11 mouse cellular contexts compared by ENCODE assay signal in the genomic region with DNA sequence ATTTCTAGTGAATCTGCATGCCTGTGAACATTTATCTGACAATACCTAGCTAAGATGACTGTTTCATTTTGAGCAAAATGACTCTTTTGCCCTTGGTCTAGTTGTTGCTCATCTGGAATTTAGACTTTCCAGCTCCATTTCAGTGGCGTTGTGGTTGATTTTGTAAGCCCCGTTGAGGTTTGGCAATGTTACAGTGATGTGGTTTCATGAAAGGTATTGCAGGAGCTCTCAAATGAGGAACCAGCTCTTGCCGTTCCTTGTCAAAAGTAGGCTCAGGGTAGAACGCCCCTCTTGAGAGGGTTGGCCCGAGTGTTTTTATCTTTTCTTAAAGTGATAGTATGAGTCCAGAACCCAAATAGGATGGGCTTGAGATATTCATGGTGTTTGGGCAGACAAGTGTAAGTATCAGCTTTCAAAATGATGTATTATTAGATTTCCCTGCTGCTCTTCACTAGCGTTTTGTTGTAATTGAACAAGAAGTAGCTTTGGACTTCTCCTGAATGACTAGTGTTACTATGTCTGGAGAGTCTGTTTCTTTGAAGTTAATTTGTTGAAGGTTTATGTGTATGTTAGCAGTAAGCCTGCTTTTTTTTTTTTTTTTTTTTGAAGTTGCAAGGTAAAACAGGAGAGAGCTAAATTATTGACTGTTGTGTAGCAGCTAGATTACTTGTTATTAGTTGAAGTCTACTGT.
DNase-seq lines count a peak whose midpoint lies in the region; ATAC-seq and TF ChIP-seq lines count a peak whose summit lies in the region.
"Had no signal": no experiment of that assay in that cellular context is flagged by ENCODE, and none has a peak within 500 bp of the region (broad histone marks: within the 10 kb centered on the region; RNA-seq: fewer than 3 reads in every experiment).

No protein-coding gene starts in this region.

- peaks cover 32% of the 10 kb centered on the region for H3K4me1 ChIP-seq in heart, embryonic 13.5 days
- H3K4me1 ChIP-seq in liver, embryonic 13.5 days (replicated peaks) = peaks cover 56% of the 10 kb centered on the region
- no peaks in the 10 kb centered on the region for H3K4me1 ChIP-seq in intestine, embryonic 16.5 days (ENCODE audit: control insufficient read depth, insufficient read depth, low read length)
- H3K4me1 ChIP-seq: embryonic facial prominence, embryonic 15.5 days had no signal

- intact Hi-C loops in heart, postnatal 14 days (cut with DNase I) = no loop called here

- no peak overlapping the region for H3K4me3 ChIP-seq in heart, embryonic 13.5 days
- H3K4me3 ChIP-seq in liver, embryonic 13.5 days (replicated peaks) = peak overlapping the region; percentile 33
- H3K4me3 ChIP-seq in intestine, embryonic 16.5 days (ENCODE audit: low read length) = no peak overlapping the region
- H3K4me3 ChIP-seq: embryonic facial prominence, embryonic 15.5 days; limb, embryonic 13.5 days had no signal

- peak overlapping the region; percentile 18 for H3K4me2 ChIP-seq in heart, embryonic 13.5 days
- H3K4me2 ChIP-seq in liver, embryonic 13.5 days = peak overlapping the region; percentile 66
- H3K4me2 ChIP-seq in intestine, embryonic 16.5 days (ENCODE audit: low read depth, low read length) = no peak overlapping the region
- H3K4me2 ChIP-seq: embryonic facial prominence, embryonic 15.5 days; limb, embryonic 13.5 days had no signal

- 42% methylated on average over 6 of the region's 6 CpGs for WGBS in heart, embryonic 13.5 days
- WGBS in liver, embryonic 13.5 days (ENCODE audit: insufficient replicate concordance) = 7% methylated on average over 6 of the region's 6 CpGs
- WGBS in intestine, embryonic 16.5 days = 64% methylated on average over 6 of the region's 6 CpGs

- POLR2A ChIA-PET in Patski (lab: Charles Lee) = interaction anchor here (0.6 to 1.1 kb wide), 4 partner anchors 14 to 294 kb away, joined by 4 to 13 read pairs (median 6); no protein-coding TSS in a partner anchor

- peaks cover 4% of the 10 kb centered on the region; the same call in 1 of the 2 replicates for H3K36me3 ChIP-seq in heart, embryonic 13.5 days
- 0 out of 2 replicates have a peak, but pooled peaks cover 1% of the 10 kb centered on the region for H3K36me3 ChIP-seq in liver, embryonic 13.5 days
- H3K36me3 ChIP-seq in intestine, embryonic 16.5 days (ENCODE audit: control insufficient read depth, insufficient read depth, low read length) = no peaks in the 10 kb centered on the region
- H3K36me3 ChIP-seq: embryonic facial prominence, embryonic 15.5 days; limb, embryonic 13.5 days had no signal

- CTCF ChIA-PET in Patski (lab: Charles Lee) = interaction anchor here (0.7 to 1.5 kb wide), 4 partner anchors 13 to 104 kb away, joined by 3 to 6 read pairs (median 4); no protein-coding TSS in a partner anchor

- no peak for TF ChIP-seq CTCF in Patski (IDR thresholded peaks at IDR 0.05)

- ATAC-seq in heart, embryonic 13.5 days (ENCODE audit: extremely low read depth, insufficient number of reproducible peaks, low FRiP score, low TSS enrichment) = no peak
- ATAC-seq in Patski = peak; percentile 76
- ATAC-seq in liver, embryonic 13.5 days (ENCODE audit: low read depth) = peak; percentile 72
- ATAC-seq in intestine, embryonic 16.5 days = no peak
- ATAC-seq: hindbrain, postnatal 0 days had no signal

- H3K27me3 ChIP-seq in heart, embryonic 13.5 days (replicated peaks) = no peaks in the 10 kb centered on the region
- no peaks in the 10 kb centered on the region for H3K27me3 ChIP-seq in Patski
- no peaks in the 10 kb centered on the region for H3K27me3 ChIP-seq in liver, embryonic 13.5 days
- H3K27me3 ChIP-seq in intestine, embryonic 16.5 days (replicated peaks; ENCODE audit: control insufficient read depth, insufficient read depth, low read length) = no peaks in the 10 kb centered on the region
- H3K27me3 ChIP-seq: embryonic facial prominence, embryonic 15.5 days; limb, embryonic 13.5 days had no signal

- DNase-seq in heart, postnatal 14 days = no peak
- peak; percentile 48 for DNase-seq in Patski (ENCODE audit: low read depth, low spot score)
- no peak for DNase-seq in liver, embryonic 13.5 days
- DNase-seq in natural killer cell, adult 2 months (ENCODE audit: low spot score in 2 of 2) = peak; percentile 50 to 70
- no peak for DNase-seq in kidney, postnatal 36 days
- DNase-seq in cerebellum, postnatal 10 days = no peak

- no peaks in the 10 kb centered on the region for H3K9me3 ChIP-seq in heart, embryonic 13.5 days
- H3K9me3 ChIP-seq in liver, embryonic 13.5 days (replicated peaks) = no peaks in the 10 kb centered on the region
- H3K9me3 ChIP-seq in intestine, embryonic 16.5 days (ENCODE audit: control insufficient read depth, low read length) = no peaks in the 10 kb centered on the region
- H3K9me3 ChIP-seq: embryonic facial prominence, embryonic 15.5 days; limb, embryonic 13.5 days had no signal

- H3K27ac ChIP-seq in heart, embryonic 13.5 days (replicated peaks) = 0 out of 2 replicates have a peak overlapping the region, but pooled peaks have one; percentile 40
- H3K27ac ChIP-seq in liver, embryonic 13.5 days = peak overlapping the region; percentile 84
- no peak overlapping the region for H3K27ac ChIP-seq in intestine, embryonic 16.5 days (ENCODE audit: low read length)
- H3K27ac ChIP-seq: embryonic facial prominence, embryonic 15.5 days; hindbrain, postnatal 0 days; limb, embryonic 13.5 days had no signal

- H3K9ac ChIP-seq in heart, embryonic 13.5 days = no peak overlapping the region
- peak overlapping the region; percentile 56 for H3K9ac ChIP-seq in liver, embryonic 13.5 days
- no peak overlapping the region for H3K9ac ChIP-seq in intestine, embryonic 16.5 days (ENCODE audit: low read depth, low read length)
- H3K9ac ChIP-seq: embryonic facial prominence, embryonic 15.5 days; limb, embryonic 13.5 days had no signal

- in situ Hi-C loops in Patski (cut with MboI; ENCODE audit: low pct_unique_long_range_greater_than_20kb) = no loop called here

Comparison
In these comparisons a context has a peak if more than half of its experiments do, and no peak if none do; other contexts are left out.
1. ATAC-seq: peak in Patski (single experiment) and liver, embryonic 13.5 days (single experiment); none in heart, embryonic 13.5 days (single experiment) and intestine, embryonic 16.5 days (single experiment).
2. DNase-seq: peak in Patski (single experiment) and natural killer cell, adult 2 months (2 of 2); none in heart, postnatal 14 days (0 of 2), liver, embryonic 13.5 days (single experiment), kidney, postnatal 36 days (0 of 2) and cerebellum, postnatal 10 days (0 of 2).